Mouse (Mus musculus) ES-CJ7 (cell line): Measurements from ENCODE around the gene Col4a3bp.
"Not testable (repeated sequence)": the region's sequence is repeated elsewhere in the genome, so short reads cannot be mapped to it uniquely, and the experiment has no call there.

Experiments
- DNase-seq: peaks from one replicate; pipeline ENCODE4 v3.0.0; 2011; ENCODE audit warnings: low read depth, low spot score

Col4a3bp gene

DNA sequence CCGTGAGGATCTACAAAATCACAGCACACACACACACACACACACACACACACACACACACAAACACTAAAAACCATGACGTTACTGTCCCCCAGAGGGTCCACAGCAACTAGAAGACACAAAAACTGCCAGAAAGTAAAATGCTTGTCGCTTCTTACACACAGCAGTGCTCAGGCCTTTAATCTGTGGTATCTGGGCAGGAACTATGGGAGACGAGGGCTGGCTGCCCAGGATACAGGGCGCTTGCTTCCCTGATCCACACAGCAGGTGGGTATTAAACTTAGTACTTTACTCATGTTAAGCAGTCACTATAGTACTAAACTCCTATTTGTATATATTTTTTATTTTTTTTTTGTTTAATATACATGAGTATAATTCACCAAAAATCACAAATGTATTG lies 103.4 kb downstream of the Col4a3bp start:
- no peak for DNase-seq

DNA sequence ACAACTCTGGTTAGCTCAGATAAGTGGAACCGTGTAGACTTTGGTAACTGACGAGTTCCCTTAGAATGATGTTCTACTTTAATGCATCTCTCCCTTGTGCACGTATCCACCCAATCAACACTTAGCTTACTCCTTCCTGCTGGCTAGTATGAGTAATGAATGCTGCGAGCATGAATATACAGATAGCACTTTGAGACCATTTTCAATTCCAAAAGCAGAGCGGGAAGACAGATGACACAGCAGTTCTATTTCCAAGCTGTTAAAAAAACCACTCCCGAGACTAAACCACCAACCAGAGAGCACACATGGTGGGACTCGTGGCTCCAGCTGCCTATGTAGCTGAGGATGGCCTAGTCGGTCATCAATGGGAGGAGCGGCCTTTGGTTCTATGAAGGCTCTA lies 110.6 kb downstream of the Col4a3bp start:
- no peak for DNase-seq

DNA sequence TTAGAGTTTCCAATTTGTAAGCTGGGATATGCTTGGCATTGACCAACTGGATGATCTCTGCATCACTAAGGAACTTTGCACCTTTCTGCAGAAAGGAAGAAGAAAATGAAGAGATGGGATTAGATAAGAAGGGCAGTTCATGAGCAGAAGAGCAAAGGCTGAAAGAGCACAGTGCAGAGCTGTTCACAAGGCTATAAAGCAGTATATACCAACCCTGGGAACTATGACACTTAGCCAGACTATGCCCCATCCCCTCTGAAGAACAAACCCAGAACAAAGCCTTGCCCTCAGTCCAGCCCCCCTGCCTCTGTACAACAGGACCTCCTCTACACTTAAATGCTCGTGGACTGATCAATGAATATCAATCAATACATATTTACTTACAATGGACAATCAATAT lies 114.3 kb downstream of the Col4a3bp start:
- DNase-seq, result no peak

DNA sequence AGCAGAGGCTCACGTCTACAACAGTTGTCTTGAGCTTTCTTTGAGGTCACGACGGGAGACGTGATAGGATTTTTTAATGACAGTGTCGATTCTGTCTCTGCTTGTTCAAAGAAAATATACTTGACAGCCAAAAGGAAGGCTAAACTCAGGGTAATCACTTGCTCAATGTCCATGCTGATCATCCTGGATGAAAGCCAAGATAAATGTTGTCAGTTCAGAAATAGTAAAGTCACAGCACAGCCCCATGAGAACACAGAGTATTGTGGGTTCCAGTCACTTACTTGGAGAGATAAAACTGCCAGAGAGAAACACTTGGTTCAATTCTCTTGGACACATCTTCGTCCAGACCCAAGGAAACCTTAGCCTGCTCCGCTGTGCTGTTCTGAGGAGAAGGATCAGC lies 116.5 kb downstream of the Col4a3bp start:
- DNase-seq, result no peak

DNA sequence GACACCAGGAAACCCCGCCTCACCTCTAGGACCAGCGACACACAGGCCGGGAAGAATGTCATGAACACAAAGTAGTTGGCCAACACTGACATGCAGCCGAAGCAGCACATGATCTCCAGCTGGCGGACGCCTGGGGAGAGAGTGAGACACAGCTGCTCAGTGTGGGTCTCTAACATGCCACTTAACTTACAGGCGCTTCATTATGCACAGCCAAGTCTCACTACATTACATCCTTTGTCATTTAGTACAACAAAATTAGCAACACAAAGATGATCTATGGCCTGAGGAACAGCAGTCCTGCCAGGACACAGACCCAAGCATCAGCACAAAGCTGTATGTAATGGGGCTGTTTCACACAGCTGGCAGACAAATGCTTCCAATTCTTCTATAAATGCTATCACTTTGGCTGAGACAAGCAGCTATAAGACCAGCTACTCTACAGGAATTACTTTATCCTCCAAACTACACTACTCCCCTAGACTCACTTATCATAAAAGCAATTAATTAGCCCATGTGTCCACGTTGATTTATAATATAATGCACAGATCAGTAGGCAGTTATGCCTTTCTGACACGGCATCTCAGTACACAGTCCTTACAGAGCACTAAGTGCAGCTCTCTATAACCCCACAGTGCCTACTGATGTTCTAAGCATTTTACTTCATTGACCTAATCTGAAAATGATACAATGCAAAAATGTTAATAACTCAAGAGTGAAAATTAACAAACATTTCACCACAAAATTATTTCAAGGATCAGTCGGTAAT lies 117.9 kb downstream of the Col4a3bp start:
- peak; percentile 90 for DNase-seq

DNA sequence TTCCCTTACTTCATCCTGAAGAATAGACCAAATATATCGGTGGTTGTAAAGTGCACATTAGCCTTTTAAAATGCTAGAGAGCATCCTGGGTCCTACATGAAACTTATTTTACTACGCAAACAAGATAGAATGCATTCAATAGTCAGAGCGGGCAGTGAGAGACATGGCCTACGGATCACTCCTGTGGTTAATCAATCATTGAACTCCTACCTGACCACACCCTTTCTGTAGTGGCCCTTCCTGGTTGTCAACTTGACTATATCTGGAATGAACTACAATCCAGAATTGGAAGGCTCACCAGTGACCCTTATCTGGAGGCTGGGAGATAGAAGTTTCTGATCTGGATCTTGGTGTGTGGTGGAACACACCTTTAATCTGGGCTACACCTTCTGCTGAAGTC lies 120.7 kb downstream of the Col4a3bp start:
- DNase-seq, result not testable (repeated sequence)

DNA sequence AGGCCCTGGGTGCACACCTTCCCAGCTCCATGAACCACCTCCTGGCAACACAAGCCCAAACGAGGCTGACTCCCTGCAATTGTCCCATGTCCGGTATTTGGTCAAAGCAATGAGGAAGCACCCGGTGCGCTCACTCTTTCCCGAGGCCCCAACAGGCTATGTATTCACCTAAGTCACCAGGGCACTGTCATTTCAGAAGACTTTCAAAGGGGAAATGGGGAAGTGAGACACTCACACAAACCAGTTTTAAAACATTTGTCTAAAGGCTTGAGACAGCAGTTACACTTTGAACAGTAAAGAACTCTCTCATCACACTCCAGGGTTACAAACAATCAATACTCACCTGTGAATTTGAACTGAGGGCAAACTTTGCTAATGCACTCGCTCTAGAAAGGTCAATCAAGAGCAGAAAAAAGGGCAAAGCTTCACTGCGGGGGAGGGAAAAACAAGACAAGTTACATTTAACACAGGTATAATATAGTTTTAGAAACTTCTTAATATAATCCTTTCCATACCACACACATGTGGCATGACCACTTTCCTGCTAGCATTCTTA lies 122.1 kb downstream of the Col4a3bp start:
- DNase-seq, result no peak

DNA sequence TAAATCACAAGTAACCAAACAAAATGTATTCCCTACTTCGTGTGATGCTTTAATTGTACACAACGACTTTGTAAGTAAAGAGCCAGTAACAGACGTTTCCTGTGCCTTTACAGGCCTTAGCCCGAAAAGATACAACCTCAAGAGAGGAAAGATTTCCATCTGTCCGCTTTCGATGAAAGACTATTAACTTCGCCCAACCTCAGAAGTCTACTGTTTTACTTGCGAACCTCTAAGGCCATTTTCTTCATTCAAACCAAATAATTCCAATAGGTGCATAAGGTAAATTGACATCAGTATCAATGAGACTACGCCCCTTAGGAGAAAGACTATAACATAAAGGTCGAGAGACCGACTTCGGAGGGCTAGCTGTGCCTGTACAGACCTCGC lies 127.6 kb downstream of the Col4a3bp start:
- no peak for DNase-seq

DNA sequence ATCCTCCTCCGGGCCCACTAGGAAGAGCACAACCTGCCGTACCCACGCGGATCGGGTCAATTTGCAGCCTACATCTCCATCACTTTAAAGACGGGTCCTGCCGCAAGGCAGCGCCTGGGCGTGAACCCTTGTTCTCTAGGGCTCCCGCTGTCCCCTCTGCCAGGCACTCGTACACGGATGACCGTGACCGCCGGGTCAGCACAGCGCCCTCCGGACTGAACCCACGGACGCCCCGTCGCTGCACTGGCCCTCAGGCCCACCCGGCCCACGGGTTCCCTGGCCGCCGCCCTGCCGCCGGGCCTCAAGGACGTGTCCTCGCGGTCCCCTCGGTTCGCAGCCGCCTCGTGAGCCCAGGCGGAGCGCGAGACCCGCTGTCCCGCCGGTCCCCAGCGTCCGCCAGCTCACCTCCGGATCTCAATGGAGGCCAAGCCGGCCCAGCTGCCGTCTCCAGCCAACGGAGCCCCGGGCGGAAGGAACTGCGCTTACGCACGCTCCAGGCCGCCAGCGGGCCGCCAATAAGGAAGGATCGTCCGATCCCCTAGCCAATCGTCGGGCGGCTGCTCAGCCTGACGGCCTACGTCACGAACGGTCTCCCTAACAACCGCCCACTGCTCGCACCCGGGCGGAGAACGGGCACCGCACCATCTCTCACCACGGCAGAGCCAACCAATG lies 128.1 kb downstream of the Col4a3bp start, which contains the start of gene Hmgcr:
Hmgcr (minus strand) TSS at position 531 of the 672 bp plus-strand sequence.
- peak; percentile 96 for DNase-seq

DNA sequence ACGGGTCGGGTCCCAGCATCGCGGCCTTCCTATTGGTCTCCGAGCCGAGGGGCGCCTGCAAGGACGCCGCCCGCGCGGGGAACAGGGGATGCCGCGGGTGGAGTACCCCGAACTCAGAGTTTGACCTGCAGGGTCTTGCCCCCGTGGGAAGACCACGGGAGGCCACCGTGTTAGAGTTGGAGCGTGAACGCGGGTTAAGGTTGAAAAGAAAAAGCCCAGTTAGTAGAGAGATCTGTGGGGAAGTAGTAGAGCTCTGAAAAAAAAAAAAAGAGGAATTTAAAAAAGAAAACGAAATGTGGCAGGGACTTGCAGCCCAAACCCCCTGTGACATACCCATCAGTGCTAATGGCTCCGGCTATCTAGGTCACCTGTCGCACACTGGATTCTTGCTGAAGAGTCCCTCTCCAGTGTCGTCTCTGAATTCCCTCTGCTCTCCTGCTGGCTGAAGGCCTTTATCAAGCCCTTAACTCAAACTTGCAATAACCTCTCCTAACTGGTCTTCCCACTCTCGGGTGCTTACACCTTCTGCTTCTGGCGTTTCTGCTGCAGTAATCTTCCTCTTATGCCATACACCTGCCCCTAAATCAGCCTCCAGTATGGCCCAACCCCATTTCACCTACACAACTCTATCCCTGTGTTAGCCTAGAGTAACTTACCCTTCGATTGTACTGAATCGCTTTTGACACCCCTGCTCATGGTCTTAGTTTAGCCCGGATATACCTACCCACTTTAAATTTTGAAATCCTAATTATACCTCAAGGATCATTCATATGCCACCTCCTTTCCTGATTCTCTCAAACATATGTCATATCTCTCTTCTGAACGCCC lies 128.9 kb downstream of the Col4a3bp start:
- peak; percentile 35 for DNase-seq

DNA sequence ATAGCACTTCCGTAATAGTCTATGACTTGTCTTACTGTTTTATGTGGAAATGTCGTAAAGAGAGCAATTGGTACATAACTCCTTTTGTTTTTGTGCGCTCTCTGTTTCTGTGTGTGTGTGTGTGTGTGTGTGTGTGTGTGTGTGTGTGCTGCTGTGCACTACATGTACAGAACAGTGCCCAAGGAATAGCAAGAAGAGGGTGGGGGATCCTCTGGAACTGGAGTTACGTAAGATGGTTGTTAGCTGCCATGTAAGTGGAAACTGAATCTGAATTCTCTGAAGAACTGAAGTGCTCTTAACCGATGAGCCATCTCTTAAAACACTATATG lies 129.5 kb downstream of the Col4a3bp start:
- no peak for DNase-seq

DNA sequence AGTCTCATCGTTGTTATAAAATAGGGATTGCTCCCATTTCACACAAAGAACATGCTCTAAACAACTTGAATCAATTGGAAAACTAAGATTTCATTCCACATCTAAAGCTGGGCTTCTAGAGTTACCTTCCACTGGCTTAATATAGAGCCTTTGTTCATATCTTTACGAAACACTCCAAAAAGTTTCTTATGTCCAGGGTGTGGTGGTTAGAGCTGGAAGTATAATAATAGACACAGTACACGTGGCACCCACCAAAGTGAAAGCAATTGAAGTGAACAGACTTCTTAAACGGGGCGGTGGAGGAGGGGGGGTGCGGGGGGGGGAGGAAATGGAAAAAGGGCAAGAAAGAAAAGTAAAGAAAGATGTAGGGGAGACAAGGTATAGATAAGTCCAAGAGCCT lies 129.9 kb downstream of the Col4a3bp start:
- no peak for DNase-seq

DNA sequence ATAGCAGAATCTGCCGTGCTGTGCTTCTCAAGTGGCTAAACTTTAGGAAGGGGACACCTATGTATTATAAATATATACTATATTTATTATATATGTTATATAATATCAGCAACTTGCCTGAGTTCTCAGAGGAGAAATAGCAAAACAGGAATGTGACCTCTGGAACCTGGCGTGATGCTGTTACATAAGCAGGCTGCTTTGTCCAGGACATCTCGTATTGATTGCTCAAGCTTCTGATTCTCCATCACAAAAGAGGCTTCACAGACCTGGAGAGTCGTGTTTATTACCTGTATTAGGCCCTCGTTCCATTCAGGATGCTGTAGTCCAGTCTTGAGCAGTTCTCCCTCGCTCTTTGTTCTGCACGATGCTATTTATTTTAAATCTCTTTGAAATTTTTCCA lies 131.4 kb downstream of the Col4a3bp start:
- peak; percentile 80 for DNase-seq

DNA sequence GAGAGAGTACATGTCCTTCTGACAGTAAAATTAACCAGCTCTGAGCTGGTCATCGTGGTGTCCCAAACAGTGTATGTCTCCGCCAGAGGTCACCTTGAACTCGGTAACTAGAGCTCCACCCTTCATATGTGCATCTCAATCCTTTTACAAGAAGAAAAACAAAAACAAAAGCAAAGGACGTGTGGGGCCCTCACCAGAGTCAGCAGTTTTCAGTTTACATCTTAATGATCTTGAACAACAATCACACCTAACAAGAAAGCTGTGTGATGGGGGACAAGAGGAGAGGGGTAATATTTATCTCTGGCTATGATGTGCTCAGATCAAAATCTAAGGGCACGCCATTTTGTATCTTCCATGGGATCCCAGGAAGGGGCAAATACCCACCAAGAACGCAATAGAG lies 133.3 kb downstream of the Col4a3bp start:
- peak; percentile 32 for DNase-seq

DNA sequence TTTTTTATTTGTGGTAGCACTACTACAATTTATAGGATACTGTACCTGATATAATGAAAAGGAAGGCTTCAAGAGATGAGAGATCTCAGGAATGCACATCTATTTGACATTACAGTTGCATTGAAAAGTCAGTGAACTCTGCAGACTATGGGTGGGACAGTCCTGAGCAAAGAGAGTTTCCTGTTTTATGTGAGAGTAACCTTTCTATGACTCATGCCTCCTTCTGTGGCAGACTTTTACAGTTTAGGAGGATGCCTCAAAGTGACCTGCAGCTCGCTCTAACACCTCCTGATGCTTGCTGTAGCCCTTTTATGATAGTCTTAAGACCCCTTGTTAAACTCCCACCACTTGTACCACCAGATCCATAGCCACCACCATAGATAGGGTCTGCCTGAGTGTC lies 134.7 kb downstream of the Col4a3bp start:
- DNase-seq, result no peak

DNA sequence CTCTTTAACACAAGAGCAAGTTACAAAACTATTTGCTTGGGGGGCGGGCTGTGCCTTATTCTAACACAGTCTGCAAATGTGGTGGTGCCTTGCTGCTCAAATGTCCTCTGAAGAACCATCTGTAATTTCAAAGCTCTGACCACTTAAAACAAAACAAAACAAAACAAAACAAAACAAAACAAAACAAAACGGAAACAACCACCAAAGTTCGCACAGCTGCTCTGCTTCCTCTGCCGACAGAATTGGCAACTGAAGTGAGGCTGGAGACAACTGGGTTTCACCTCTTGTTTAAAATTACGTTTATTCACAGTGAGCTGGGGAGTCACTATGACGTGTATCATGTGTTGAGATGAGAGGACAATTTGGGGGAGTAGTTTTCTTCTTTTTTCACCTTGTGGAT lies 136.2 kb downstream of the Col4a3bp start:
- DNase-seq, result no peak

DNA sequence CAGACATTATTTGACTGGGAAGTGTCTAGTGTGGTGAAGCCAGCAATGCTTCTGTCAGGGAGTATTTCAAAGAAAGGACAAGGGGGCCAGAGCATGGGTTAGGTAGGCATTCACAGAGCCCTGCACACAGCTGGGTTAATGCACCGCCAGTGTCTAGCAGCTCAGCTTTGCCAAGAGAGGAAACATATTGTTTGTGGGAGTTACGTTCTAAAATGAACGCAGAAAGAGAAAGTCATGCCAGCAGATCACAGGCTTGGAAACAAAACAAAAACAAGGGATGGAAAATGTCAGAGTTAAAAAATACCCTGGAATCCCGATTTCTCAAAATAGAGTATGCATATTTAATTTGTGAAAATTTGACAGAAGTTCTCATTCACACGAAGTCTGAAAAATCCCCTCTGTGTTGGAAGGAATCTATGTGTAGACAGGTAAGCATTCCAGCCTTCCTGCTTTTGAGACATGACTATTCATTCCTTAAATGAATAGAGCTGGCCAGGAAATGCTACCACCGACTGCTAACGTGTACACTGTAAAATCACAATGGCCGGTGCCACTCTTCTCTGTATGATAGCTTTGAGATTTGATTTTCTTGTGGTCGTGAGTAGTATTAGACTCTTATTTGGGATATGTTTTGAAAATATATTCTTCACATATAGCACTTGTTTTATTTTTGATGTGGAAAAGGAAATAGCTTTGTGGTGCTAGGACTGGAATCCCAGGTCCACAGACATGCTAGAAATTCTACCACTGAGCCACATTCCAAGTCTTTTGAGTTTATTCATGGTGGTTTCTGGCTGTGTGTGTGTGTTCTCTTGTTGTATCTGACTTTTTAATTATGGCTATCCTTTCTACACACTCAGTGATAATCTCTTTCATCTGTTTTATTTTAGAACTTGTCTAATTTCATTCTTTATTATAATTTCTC lies 138.0 kb downstream of the Col4a3bp start:
- DNase-seq, result no peak

DNA sequence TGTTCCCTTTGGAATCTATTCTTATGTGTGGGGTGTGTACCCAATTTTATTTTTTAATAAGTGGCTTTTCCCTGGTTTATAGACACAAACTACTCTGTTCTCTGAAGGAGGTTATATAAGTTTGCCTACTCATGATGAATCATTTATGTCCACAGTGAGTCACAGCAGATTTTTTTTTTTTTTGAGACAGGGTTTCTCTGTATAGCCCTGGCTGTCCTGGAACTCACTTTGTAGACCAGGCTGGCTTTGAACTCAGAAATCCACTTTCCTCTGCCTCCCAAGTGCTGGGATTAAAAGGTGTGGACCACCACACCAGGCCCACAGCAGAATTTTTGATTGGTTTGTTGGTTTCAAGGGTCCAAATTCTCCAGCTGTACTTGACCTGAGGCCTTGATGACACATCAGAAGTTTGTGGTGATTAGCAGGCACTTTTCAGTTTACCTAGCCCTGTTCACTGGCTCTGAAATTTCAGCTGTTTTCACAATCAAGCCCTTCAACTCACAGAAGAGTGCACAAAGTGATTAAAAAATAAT lies 138.7 kb downstream of the Col4a3bp start:
- DNase-seq, result no peak

DNA sequence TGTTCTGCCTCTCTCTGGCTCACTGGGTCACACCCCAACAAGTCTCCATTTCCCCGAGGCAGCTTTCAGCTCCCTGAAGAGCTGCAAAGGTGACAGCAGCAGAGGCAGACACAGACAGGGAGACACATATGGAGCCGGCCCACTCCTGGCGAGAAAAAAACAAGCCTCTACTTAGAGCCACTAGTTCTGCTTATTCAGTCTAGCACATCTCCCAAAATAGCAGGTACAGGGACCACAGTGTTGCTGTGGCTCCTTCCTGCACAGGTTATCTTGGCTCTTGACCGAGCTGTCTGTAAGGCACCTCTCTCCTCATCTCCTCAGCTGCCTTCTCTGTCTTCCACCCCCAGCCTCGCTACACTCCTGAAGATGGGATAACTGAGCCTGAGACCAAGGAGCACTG lies 142.4 kb downstream of the Col4a3bp start:
- no peak for DNase-seq

DNA sequence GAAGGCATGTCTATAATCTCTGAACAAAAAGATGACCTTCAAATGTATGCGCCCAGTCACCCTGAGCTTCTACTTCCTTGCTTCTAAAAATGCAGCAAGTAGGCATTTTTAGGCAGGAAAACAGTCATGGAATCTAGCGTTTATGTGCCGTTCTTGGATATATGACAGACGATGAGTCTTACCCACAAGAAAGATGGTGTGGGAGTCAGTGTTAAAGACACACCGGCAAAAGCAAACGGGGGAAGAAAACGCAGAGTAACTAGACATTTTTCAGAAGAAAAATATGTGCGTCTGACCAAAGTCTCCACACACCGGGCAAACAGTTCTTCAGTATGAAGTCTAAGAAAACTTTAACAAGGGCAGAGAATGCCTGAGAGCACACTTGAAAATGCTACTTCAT lies 144.8 kb downstream of the Col4a3bp start:
- DNase-seq, result no peak
